Mouse (Mus musculus): Measurements from ENCODE around the gene Cd209a. TPM values are rescaled to one million over a fixed set of nuclear protein-coding genes. Genes with fewer than 3 reads are reported as not detected.
A peak's percentile ranks its signal among the peaks of the same experiment; 100 is the strongest.

The Cd209a gene
- total and polyA plus RNA-seq, 2 experiments, result 0.09 to 0.28 TPM

- WGBS, result 17% methylated on average over 1 of the region's 1 CpGs
- Histone ChIP-seq H3K27me3 (ENCODE audit: control insufficient read depth, insufficient read depth, low read length) (no peaks in the 10 kb centered on the region), H3K27ac (replicated peaks; ENCODE audit: insufficient read depth, low read depth, low read length) (no peak overlapping the region), H3K4me1 (ENCODE audit: control insufficient read depth, insufficient read depth, low read length) (0 out of 2 replicates have a peak, but pooled peaks cover 3% of the 10 kb centered on the region), H3K79me2 (ENCODE audit: control insufficient read depth, insufficient read depth, low read length) (no peaks in the 10 kb centered on the region), H3K9ac (ENCODE audit: low read depth, low read length) (no peak overlapping the region), H3K36me3 (ENCODE audit: control insufficient read depth, insufficient read depth, low read length) (peaks cover 1% of the 10 kb centered on the region; the same call in 1 of the 2 replicates), H3K4me3 (ENCODE audit: insufficient read depth, low read depth, low read length) (peak overlapping the region; percentile 25; the same call in 1 of the 2 replicates)
- TF ChIP-seq POLR2A (IDR thresholded peaks at IDR 0.05; ENCODE audit: extremely low read depth, insufficient read depth, low read length) (no peak), CTCF (IDR thresholded peaks at IDR 0.05; ENCODE audit: low read depth, low read length) (no peak)
- DNase-seq (ENCODE audit: extremely low read depth, low read depth, low spot score), result no peak
Measured at GRCm38 (mm10) chr8:3721041-3721440, 27.7 kb downstream of the Cd209a start.

GRCm38 (mm10) chr8:3720551-3720950, 28.2 kb downstream of the Cd209a start, which contains the start of gene Clec4g:
TSS of gene Clec4g (minus strand) at chr8:3720651.
- TF ChIP-seq POLR2A (IDR thresholded peaks at IDR 0.05; ENCODE audit: extremely low read depth, insufficient read depth, low read length), result no peak
- TF ChIP-seq CTCF (IDR thresholded peaks at IDR 0.05; ENCODE audit: low read depth, low read length), result no peak
- no peak for DNase-seq (ENCODE audit: extremely low read depth, low read depth, low spot score)
- Histone ChIP-seq H3K27ac (replicated peaks; ENCODE audit: insufficient read depth, low read depth, low read length) (peak within 1 kb of the TSS; percentile 95), H3K27me3 (ENCODE audit: control insufficient read depth, insufficient read depth, low read length) (no peaks in the 10 kb centered on the region), H3K36me3 (ENCODE audit: control insufficient read depth, insufficient read depth, low read length) (peaks cover 5% of the 10 kb centered on the region; the same call in 1 of the 2 replicates), H3K4me1 (ENCODE audit: control insufficient read depth, insufficient read depth, low read length) (0 out of 2 replicates have a peak, but pooled peaks cover 3% of the 10 kb centered on the region), H3K79me2 (ENCODE audit: control insufficient read depth, insufficient read depth, low read length) (no peaks in the 10 kb centered on the region), H3K9ac (ENCODE audit: low read depth, low read length) (peak within 1 kb of the TSS; percentile 82), H3K4me3 (ENCODE audit: insufficient read depth, low read depth, low read length) (peak within 1 kb of the TSS; percentile 56)
- 59% methylated on average over 5 of the region's 5 CpGs for WGBS

DNA sequence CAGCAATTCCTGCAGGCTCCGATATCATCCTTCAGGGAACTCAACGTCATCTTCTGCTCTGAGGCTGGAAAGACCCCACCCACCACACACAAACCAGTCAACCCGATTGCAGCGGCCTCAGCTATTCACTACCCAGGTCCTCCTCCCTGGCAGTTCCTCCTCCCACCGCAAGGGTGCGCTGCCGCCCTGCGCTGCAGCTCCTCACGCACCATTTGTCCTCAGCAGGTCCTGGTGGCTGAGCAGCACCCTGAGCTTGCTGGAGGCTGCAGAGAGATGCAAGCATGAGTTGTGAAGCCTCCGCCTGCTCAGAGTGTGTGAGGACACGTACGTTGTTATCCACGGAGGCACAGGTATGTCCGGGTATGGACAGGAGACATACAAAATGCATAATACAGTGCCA, 30.2 kb downstream of the Cd209a start:
- Histone ChIP-seq H3K4me1 (ENCODE audit: control insufficient read depth, insufficient read depth, low read length) (0 out of 2 replicates have a peak, but pooled peaks cover 3% of the 10 kb centered on the region), H3K27ac (replicated peaks; ENCODE audit: insufficient read depth, low read depth, low read length) (peak overlapping the region; percentile 68), H3K9ac (ENCODE audit: low read depth, low read length) (peak overlapping the region; percentile 40; the same call in 1 of the 2 replicates), H3K4me3 (ENCODE audit: insufficient read depth, low read depth, low read length) (peak overlapping the region; percentile 37), H3K27me3 (ENCODE audit: control insufficient read depth, insufficient read depth, low read length) (no peaks in the 10 kb centered on the region), H3K36me3 (ENCODE audit: control insufficient read depth, insufficient read depth, low read length) (peaks cover 6% of the 10 kb centered on the region; the same call in 1 of the 2 replicates), H3K79me2 (ENCODE audit: control insufficient read depth, insufficient read depth, low read length) (no peaks in the 10 kb centered on the region)
- WGBS, result 15% methylated on average over 14 of the region's 14 CpGs
- TF ChIP-seq CTCF (IDR thresholded peaks at IDR 0.05; ENCODE audit: low read depth, low read length), result peak; percentile 99
- TF ChIP-seq POLR2A (IDR thresholded peaks at IDR 0.05; ENCODE audit: extremely low read depth, insufficient read depth, low read length), result 0 out of 2 replicates have a peak, but pooled peaks have one; percentile 11
- DNase-seq (ENCODE audit: extremely low read depth, low read depth, low spot score), result peak; percentile 29

DNA sequence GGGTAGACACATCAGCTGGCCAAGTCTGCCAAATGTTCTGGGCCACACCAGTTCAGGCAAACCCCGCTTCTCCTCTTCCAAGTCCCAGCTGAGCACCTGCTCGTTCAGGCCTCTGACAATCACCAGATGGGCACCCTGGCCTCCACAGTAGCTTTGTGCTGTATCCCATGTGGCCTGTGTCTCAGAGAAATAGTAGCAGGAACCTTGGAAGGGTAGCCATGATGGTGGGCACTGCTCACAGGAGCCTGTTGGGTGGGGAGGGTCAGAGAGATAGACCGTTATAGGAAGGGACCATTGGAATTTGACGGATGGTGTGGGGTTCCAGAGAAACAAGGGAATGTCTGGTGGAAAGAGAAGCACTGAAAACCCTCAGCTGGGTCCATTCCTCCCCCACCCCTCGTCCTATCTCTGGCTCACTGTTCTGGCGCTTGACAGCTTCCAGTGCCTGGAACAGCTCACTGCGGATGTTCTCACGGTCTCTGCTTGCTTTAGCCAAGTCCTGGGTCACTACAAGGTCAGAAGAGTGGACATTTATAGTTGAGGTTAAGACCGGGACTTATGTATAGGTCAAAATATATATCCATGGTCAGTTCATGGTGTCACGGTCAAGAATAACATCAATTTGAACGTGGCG, 31.3 kb downstream of the Cd209a start:
- H3K27ac ChIP-seq (replicated peaks; ENCODE audit: insufficient read depth, low read depth, low read length), result peak overlapping the region; percentile 68
- WGBS, result 62% methylated on average over 12 of the region's 12 CpGs
- H3K4me3 ChIP-seq (ENCODE audit: insufficient read depth, low read depth, low read length), result no peak overlapping the region

DNA sequence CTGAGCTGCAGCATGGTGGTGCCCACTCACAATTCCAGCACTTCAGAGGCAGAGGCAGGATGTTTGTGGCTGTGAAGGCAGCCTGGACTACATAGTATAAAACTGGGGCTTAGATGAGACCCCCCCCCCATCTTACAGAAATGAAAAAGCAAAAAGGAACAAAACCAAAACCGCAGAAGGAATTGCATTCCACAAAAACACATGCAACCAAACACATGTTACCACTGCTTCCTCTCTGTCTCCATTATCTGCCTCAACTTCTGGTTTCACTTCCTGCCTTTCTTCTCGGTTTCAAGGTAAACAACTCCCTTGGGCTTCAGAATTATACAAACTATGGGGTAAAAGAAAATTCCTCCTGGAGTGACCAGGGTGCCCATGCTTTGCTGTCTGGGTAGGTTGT, 37.1 kb downstream of the Cd209a start:
- Histone ChIP-seq H3K4me1 (ENCODE audit: control insufficient read depth, insufficient read depth, low read length) (peaks cover 6% of the 10 kb centered on the region; the same call in 1 of the 2 replicates), H3K4me3 (ENCODE audit: insufficient read depth, low read depth, low read length) (no peak overlapping the region), H3K36me3 (ENCODE audit: control insufficient read depth, insufficient read depth, low read length) (peaks cover 6% of the 10 kb centered on the region; the same call in 1 of the 2 replicates), H3K9ac (ENCODE audit: low read depth, low read length) (no peak overlapping the region), H3K79me2 (ENCODE audit: control insufficient read depth, insufficient read depth, low read length) (no peaks in the 10 kb centered on the region), H3K27me3 (ENCODE audit: control insufficient read depth, insufficient read depth, low read length) (no peaks in the 10 kb centered on the region), H3K27ac (replicated peaks; ENCODE audit: insufficient read depth, low read depth, low read length) (peak overlapping the region; percentile 88)
- 65% methylated on average over 2 of the region's 2 CpGs for WGBS
- DNase-seq (ENCODE audit: extremely low read depth, low read depth, low spot score), result peak; percentile 33
- no peak for TF ChIP-seq CTCF (IDR thresholded peaks at IDR 0.05; ENCODE audit: low read depth, low read length)
- TF ChIP-seq POLR2A (IDR thresholded peaks at IDR 0.05; ENCODE audit: extremely low read depth, insufficient read depth, low read length), result no peak

More for the DNA sequence above, 31.3 kb downstream of the Cd209a start:
- DNase-seq (ENCODE audit: extremely low read depth, low read depth, low spot score), result peak; percentile 36
- Histone ChIP-seq H3K36me3 (ENCODE audit: control insufficient read depth, insufficient read depth, low read length) (peaks cover 6% of the 10 kb centered on the region; the same call in 1 of the 2 replicates), H3K9ac (ENCODE audit: low read depth, low read length) (peak overlapping the region; percentile 22), H3K27me3 (ENCODE audit: control insufficient read depth, insufficient read depth, low read length) (no peaks in the 10 kb centered on the region), H3K4me1 (ENCODE audit: control insufficient read depth, insufficient read depth, low read length) (0 out of 2 replicates have a peak, but pooled peaks cover 3% of the 10 kb centered on the region), H3K79me2 (ENCODE audit: control insufficient read depth, insufficient read depth, low read length) (no peaks in the 10 kb centered on the region)
- TF ChIP-seq POLR2A (IDR thresholded peaks at IDR 0.05; ENCODE audit: extremely low read depth, insufficient read depth, low read length) (no peak), CTCF (IDR thresholded peaks at IDR 0.05; ENCODE audit: low read depth, low read length) (no peak)
